Mouse (Mus musculus) forebrain, embryonic 14.5 days (tissue): ENCODE results near the gene Ppp1r37. TPM values are rescaled to one million over a fixed set of nuclear protein-coding genes. Genes with fewer than 3 reads are reported as not detected.

Source experiments
- ATAC-seq: fragments of 200-750 bp; cut with Nextera tagmentation; 2 replicates; pipeline ENCODE4 v1.8.0; 2017; ENCODE audit warnings: mild to moderate bottlenecking, moderate library complexity
- DNase-seq: peaks from one replicate; pipeline ENCODE4 v3.0.0-alpha.2; 2015; ENCODE audit warnings: low spot score
- H3K27ac ChIP-seq: fragments of 300-500 bp; sonication (generic); 2 replicates; pipeline ENCODE4 v1.5.1; 2014; ENCODE audit warnings: low read depth, mild to moderate bottlenecking, control low read depth, low read length, moderate library complexity
- H3K27me3 ChIP-seq: fragments of 300-500 bp; sonication (generic); replicated peaks from 2 replicates; pipeline ENCODE4 v1.6.1; 2014; ENCODE audit warnings: low read length, control low read depth, mixed read lengths; ENCODE audit not compliant: control insufficient read depth, insufficient read depth
- H3K36me3 ChIP-seq: fragments of 300-500 bp; sonication (generic); 2 replicates; pipeline ENCODE4 v1.6.1; 2014; ENCODE audit warnings: low read length, control low read depth; ENCODE audit not compliant: control insufficient read depth, insufficient read depth
- H3K4me1 ChIP-seq: fragments of 300-500 bp; sonication (generic); 2 replicates; pipeline ENCODE4 v1.6.1; 2014; ENCODE audit warnings: antibody characterized with exemption, low read length, control low read depth; ENCODE audit not compliant: control insufficient read depth, insufficient read depth
- H3K4me2 ChIP-seq: fragments of 300-500 bp; sonication (generic); 2 replicates; pipeline ENCODE4 v1.6.1; 2014; ENCODE audit warnings: mild to moderate bottlenecking, control low read depth, low read length
- H3K4me3 ChIP-seq: fragments of 300-500 bp; sonication (generic); 2 replicates; pipeline ENCODE4 v1.5.1; 2014; ENCODE audit warnings: low read depth, low read length, control low read depth
- H3K9ac ChIP-seq: fragments of 300-500 bp; sonication (generic); 2 replicates; pipeline ENCODE4 v1.6.1; 2014; ENCODE audit warnings: mild to moderate bottlenecking, low read length, control low read depth, moderate library complexity
- H3K9me3 ChIP-seq: fragments of 300-500 bp; sonication (generic); replicated peaks from 2 replicates; pipeline ENCODE4 v1.6.1; 2016; ENCODE audit warnings: low read length, control low read depth, mixed read lengths; ENCODE audit not compliant: control insufficient read depth
- WGBS: fragments of 180-500 bp; shearing (Covaris S2); extraction: QIAGEN DNeasy Blood & Tissue Kit; methylation state at CpG from one replicate; pipeline ENCODE4 v1.1.7; 2014; 5-methylcytosine and 5-hydroxymethylcytosine counted together
- polyA plus RNA-seq: library from polyadenylated mRNA; unstranded; fragments of >200 nt; fragmentation: Nextera tagmentation; extraction: Ambion mirVana; gene quantifications from 2 replicates; pipeline ENCODE4 v1.2.1, GENCODE M21; 2014

Gene Ppp1r37
- polyA plus RNA-seq, 1 experiment from 2014 or later, result 12.6 TPM

GRCm38 (mm10) chr7:19551634-19552033 lies 11.2 kb downstream of the Ppp1r37 start:
- WGBS, result 92% methylated on average over 5 of the region's 5 CpGs
- Histone ChIP-seq H3K9me3 (no peaks in the 10 kb centered on the region), H3K27me3 (no peaks in the 10 kb centered on the region), H3K36me3 (peaks cover 19% of the 10 kb centered on the region), H3K4me1 (no peaks in the 10 kb centered on the region), H3K4me2 (no peak overlapping the region), H3K27ac (no peak overlapping the region), H3K9ac (no peak overlapping the region), H3K4me3 (no peak overlapping the region)
- no peak for DNase-seq
- no peak for ATAC-seq

DNA sequence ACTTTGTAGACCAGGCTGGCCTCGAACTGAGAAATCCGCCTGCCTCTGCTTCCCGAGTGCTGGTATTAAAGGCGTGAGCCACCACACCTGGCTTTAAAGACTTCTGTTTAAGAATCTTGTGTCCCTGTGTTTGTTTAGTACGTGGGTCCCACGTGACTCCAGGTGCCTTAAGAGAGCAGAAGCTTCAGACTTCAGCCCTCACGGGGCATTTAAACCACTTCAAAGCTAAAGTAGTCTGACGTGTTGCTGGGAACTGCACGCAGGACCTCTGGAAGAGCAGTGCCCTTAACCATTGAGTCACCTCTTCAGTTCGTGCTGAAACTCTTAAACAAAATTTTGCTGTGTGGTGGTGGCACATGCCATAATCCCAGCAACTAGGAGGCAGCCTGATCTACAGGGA lies 13.5 kb downstream of the Ppp1r37 start:
- Histone ChIP-seq H3K36me3 (peaks cover 11% of the 10 kb centered on the region; the same call in 1 of the 2 replicates), H3K9me3 (no peaks in the 10 kb centered on the region), H3K4me2 (no peak overlapping the region), H3K4me1 (no peaks in the 10 kb centered on the region), H3K4me3 (no peak overlapping the region), H3K27me3 (no peaks in the 10 kb centered on the region), H3K27ac (no peak overlapping the region), H3K9ac (no peak overlapping the region)
- DNase-seq (no peak), ATAC-seq (no peak)
- 93% methylated on average over 10 of the region's 10 CpGs for WGBS

GRCm38 (mm10) chr7:19547344-19547969 lies 15.4 kb downstream of the Ppp1r37 start:
- WGBS, result 71% methylated on average over 2 of the region's 2 CpGs
- Histone ChIP-seq H3K27ac (no peak overlapping the region), H3K4me3 (no peak overlapping the region), H3K9ac (no peak overlapping the region), H3K27me3 (no peaks in the 10 kb centered on the region), H3K9me3 (no peaks in the 10 kb centered on the region), H3K4me2 (no peak overlapping the region), H3K4me1 (peaks cover 2% of the 10 kb centered on the region), H3K36me3 (no peaks in the 10 kb centered on the region)
- ATAC-seq (no peak), DNase-seq (no peak)

GRCm38 (mm10) chr7:19546007-19546406 lies 16.9 kb downstream of the Ppp1r37 start:
- DNase-seq, result no peak
- no peak overlapping the region for H3K4me3 ChIP-seq
- H3K9me3 ChIP-seq, result no peaks in the 10 kb centered on the region
- ATAC-seq, result no peak
- no peaks in the 10 kb centered on the region for H3K27me3 ChIP-seq
- peaks cover 16% of the 10 kb centered on the region for H3K4me1 ChIP-seq
- no peak overlapping the region for H3K9ac ChIP-seq
- 61% methylated on average over 3 of the region's 3 CpGs for WGBS
- no peak overlapping the region for H3K27ac ChIP-seq
- no peak overlapping the region for H3K4me2 ChIP-seq
- no peaks in the 10 kb centered on the region for H3K36me3 ChIP-seq

DNA sequence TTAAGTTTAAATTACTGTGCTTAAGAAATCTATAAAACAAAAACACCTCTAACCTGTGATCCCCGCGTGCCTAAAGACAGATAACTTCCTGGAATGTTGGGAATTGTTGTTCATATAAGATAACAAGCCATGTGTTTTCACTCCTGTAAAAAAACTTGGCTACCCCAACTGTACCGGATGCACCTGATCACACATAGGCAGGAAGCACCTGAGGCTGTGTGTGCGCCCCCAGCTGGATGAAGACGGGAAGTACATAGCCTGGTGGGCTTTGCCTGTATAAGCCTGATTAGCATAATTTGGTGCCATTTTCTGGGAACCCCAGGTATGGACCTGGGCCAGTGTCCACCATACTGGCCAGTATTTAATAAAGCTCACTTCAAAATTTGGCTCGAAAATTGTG lies 19.3 kb downstream of the Ppp1r37 start:
- Histone ChIP-seq H3K9me3 (no peaks in the 10 kb centered on the region), H3K4me1 (peaks cover 16% of the 10 kb centered on the region), H3K27me3 (no peaks in the 10 kb centered on the region), H3K9ac (no peak overlapping the region), H3K4me3 (no peak overlapping the region), H3K36me3 (no peaks in the 10 kb centered on the region), H3K27ac (no peak overlapping the region), H3K4me2 (no peak overlapping the region)
- ATAC-seq, result no peak
- 57% methylated on average over 6 of the region's 6 CpGs for WGBS
- no peak for DNase-seq

DNA sequence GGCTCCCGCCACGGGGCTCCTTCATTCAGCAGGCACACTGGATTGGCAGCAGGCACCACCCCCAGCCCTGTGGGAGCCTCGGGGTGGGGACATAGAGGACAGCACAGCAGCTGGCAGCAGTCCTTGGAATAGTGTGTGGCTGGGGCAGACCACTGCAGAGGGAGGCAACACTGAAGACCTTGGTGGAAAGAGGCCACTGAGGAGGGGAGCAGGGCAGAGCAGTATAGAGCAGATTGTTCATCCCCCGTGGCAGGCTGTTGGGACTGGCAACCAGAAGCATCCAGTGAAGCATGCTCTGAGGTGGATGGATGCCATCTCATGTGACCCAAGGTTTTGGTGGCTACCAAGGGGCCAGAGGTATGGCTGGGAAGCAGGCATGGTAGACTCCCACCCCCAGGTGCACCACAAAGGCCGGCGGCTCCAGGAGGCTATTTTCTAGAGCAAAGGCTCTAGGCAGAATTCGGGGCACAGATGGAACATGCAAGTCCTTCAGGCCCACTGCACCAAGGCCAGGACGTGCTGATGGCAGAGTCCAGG lies 20.7 kb downstream of the Ppp1r37 start:
- Histone ChIP-seq H3K9ac (no peak overlapping the region), H3K4me2 (no peak overlapping the region), H3K9me3 (no peaks in the 10 kb centered on the region), H3K4me3 (no peak overlapping the region), H3K4me1 (peaks cover 16% of the 10 kb centered on the region), H3K27ac (peak overlapping the region; percentile 62), H3K36me3 (no peaks in the 10 kb centered on the region), H3K27me3 (no peaks in the 10 kb centered on the region)
- 45% methylated on average over 8 of the region's 8 CpGs for WGBS
- DNase-seq (peak; percentile 86), ATAC-seq (peak; percentile 92)

DNA sequence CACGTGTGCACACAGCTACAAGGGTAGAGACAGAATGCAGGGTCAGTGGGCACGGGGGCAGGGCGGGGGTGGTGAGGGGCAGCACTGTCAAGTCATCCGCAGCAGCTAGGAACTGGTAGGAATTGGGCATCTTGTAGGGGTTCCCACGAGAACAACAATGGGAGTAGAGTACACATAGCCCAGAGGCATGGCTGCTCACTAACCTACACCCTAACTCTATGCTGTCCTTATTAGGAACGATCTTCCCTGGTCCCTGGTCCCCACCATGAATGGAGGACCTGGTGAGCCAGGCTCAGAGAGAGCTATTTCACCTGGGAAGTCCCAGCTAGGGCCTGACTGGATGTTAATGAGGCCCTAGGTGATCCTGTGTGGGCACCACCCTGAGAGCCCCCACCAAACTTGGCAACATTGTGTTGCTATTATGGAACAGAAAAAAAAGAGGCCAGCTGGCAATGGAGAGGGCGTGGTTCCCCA lies 21.2 kb downstream of the Ppp1r37 start:
- H3K27me3 ChIP-seq, result no peaks in the 10 kb centered on the region
- peaks cover 16% of the 10 kb centered on the region for H3K4me1 ChIP-seq
- 54% methylated on average over 7 of the region's 7 CpGs for WGBS
- peak overlapping the region; percentile 62; the same call in 1 of the 2 replicates for H3K27ac ChIP-seq
- no peak overlapping the region for H3K9ac ChIP-seq
- H3K4me2 ChIP-seq, result no peak overlapping the region
- ATAC-seq (no peak; the same call in 1 of the 2 replicates), DNase-seq (no peak)
- H3K36me3 ChIP-seq, result no peaks in the 10 kb centered on the region
- no peak overlapping the region for H3K4me3 ChIP-seq
- H3K9me3 ChIP-seq, result no peaks in the 10 kb centered on the region

DNA sequence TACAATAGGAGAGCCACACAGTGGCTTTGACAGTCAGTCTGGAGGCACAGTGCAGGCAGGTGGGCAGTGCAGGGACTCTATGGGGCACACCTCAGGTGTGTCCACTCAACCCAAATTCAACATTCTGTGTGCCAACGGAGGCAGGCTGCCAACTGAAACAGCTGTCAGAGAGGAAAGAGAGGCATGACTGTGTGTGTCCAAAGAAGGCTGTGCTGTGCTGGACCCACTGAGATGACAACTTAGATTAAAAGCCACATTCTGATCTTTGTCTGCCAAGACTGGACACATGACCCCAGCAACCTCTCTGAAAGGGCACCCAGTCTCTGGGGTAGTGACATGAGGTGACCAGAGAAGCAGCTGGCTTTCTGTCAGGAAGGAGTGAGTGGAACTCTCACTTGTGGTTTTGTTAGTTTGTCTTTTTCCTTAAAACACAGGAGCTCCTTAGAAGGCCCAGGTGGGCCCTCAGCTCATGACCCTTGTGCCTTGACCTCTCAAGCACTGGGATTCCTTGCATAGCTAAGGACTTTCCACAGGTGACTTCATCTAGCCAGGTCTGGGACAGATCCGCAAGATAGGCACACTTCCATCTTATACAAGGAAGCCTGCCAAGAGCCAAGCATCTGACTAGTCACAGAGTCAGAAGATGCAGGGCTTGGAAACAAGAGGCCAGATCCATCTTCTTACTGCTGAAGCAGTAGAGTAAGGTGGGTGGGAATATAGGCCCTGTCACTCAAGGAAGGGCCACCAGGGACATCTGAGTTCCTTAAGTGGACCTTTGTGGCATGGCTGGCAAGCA lies 21.9 kb downstream of the Ppp1r37 start:
- Histone ChIP-seq H3K27me3 (no peaks in the 10 kb centered on the region), H3K36me3 (no peaks in the 10 kb centered on the region), H3K27ac (peak overlapping the region; percentile 62; the same call in 1 of the 2 replicates), H3K9me3 (no peaks in the 10 kb centered on the region), H3K4me1 (peaks cover 16% of the 10 kb centered on the region), H3K4me3 (no peak overlapping the region), H3K9ac (no peak overlapping the region), H3K4me2 (no peak overlapping the region)
- DNase-seq, result no peak
- no peak for ATAC-seq
- WGBS, result 78% methylated on average over 2 of the region's 2 CpGs

DNA sequence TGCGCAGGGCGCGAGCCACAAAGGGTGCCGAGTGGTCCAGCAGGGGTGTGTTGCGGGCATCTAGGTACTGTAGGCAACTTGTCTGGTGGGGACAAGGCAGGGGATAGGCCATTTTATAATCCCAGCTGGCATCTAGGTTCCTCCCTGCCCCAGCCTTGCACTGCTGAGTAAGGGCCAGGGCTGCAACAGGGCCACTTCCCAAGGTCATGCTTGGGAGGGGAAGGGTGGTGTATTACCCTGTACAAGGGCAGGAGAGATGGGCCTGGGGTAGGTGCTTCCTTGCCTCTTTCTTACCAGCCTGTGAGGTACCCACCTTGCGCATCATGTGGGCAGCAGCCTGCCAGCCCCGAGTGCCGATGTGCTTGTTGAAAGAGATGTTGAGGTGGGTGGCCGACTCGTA lies 28.2 kb downstream of the Ppp1r37 start:
- H3K9ac ChIP-seq, result no peak overlapping the region
- no peaks in the 10 kb centered on the region for H3K9me3 ChIP-seq
- ATAC-seq (no peak), DNase-seq (no peak)
- no peak overlapping the region for H3K27ac ChIP-seq
- H3K4me2 ChIP-seq, result no peak overlapping the region
- WGBS, result 95% methylated on average over 10 of the region's 10 CpGs
- H3K36me3 ChIP-seq, result peaks cover 59% of the 10 kb centered on the region
- H3K27me3 ChIP-seq, result no peaks in the 10 kb centered on the region
- H3K4me1 ChIP-seq, result no peaks in the 10 kb centered on the region
- H3K4me3 ChIP-seq, result no peak overlapping the region
